Mouse (Mus musculus): ENCODE data around the gene Mkrn3.

Gene Mkrn3

DNA sequence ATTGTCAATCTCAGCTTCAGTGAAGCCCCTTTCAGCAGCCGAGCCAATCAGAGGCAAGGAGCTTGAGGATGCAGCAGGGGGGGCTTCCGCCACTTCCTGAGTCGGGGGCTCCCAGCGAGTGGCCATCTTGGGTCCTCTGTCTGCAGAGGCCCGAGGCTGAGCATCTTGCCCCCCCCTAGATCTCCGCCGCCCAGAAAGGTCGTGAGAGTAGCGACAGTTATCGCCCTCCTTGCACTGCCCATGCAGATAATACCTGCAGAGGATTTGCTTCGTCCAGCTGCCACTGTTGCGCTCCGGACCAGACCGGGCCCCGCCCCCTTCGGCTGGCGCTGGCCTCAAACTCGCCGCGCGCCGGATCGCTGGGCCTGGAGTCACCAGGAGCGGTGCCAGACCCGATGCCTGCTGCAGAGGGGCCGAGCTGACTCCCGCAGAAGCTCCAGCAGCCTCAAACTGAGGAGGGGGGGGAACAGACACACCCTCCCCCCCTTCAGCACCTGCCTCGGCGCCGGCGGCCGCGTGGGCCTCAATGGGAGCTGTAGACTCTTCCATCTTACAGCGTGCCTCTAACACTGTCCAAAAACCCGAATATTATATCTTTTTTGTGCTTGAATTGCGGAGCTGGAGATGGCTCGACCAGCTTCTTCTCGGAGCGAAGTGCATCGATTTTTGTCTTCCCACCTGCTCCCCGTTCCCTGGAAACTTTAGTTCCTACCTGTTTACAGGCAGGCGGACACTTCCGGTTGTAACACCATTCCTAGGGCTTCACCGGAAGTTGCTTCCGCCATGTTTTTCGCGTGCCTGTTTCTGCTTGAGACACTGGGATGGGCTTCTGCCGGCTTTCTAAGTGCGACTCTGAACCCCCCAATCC, at the start of gene Mkrn3:
TSS of gene Mkrn3 (minus strand) at position 647 of the 868 bp plus-strand sequence.
- no peak for ATAC-seq (ENCODE audit: low TSS enrichment)

DNA sequence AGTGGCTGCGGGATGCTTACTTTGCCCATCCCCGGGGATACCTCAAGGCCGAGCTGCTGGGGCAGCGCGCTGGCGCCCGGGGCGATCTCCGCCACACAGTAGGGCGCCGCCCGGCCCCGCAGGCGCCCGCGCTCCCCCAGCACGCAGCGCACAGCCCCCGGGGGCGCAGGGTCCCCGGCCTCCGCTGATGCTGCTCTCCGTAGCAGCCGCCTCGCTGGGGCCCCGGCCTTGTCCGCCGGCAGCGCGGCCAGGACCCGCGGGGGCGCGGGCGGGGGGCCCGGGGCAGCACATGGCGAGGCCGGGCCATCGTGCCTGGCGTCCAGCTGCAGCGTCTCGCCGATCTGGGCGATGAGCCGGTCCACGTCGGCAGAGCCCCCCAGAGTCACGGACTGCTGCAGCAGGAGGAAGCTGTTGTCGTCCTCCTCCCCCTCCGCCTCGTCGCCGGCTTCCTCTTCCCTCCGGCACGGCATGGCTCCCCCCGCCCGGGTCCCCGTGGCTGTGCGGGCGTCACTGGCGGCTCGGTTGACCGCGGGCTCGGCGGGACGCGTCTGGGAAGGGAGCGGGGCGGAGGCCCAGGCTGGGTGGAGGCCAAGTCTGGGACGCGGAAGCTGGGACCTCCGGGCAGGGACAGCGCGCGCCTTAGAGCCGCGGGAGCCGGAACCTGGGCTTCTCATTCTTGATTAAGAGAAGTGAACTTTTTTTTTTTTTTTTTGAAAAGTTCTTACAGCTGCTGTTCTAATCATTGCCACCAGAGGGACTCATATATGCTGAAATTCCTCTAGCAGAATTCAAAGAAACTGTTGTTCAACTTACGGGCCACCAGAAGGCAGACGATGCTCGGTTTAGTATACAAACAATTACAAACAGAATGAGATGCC, 44.2 kb upstream of the Mkrn3 start, which contains the start of gene Peg12:
TSS of gene Peg12 (minus strand) at position 633 of the 878 bp plus-strand sequence.
- ATAC-seq (ENCODE audit: low TSS enrichment) = no peak

- ATAC-seq (ENCODE audit: low TSS enrichment) = no peak
These were observed 43.3 kb upstream of the Mkrn3 start for GRCm38 (mm10) chr7:62463007-62463877.

- no peak for ATAC-seq (ENCODE audit: low TSS enrichment)
These were observed 42.5 kb upstream of the Mkrn3 start for GRCm38 (mm10) chr7:62462229-62463006.

DNA sequence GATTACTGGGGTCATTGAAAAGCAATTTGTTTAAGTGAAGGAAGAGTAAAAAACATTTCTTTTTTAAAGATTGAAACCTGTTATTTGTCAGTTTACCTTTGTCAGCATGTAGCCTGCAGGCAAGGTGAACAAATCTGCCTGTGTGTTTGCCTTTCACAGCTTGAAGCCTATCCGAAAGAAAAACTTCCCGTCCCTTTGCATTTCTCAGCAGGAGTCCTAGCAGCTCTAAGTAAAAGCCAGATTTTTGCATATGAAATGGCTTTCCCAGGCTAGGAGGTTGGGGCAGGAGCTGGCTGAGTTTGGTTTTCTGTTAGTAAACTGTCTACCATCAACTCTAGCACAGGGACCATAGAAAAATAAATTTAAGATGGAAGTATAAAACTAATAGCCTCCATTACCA, 32.4 kb upstream of the Mkrn3 start:
- no peak for ATAC-seq (ENCODE audit: low TSS enrichment)

DNA sequence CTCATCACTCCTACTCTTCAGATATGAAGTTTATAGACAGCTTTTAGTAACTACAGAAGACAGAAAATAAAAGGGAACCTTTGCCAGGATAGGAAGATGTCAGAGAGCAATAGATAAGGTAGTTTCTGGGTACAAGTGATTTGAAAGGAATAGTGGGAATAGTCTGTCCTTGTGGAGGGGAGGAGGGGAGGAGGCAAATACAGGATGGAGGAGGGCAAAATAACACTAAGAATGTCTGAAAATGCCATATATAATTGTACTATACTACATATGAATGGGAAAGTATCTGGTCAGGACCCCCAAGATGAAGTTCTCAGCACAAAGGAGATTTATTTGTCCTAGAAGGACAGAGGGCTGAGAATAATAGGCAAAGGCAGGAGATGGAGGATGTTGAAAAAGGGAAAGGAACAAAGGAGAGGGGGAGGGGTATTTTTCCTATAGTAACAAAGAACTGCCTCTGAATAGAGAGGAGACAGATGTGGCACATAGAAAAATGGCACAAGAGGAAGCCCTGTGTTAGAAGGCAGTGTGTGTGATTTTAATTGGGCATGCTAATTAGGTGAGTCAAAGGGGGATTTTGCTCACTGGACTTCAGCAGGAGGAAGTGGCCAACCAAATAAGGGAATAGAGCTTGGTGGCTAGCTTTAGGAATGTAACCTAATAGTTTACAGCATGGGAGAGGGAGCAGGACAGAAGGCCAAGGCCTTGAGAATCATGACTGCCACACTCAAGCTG, 25.7 kb upstream of the Mkrn3 start:
- ATAC-seq (ENCODE audit: low TSS enrichment) = no peak

GRCm38 (mm10) chr7:62436394-62436793, 16.5 kb upstream of the Mkrn3 start:
- ATAC-seq (ENCODE audit: low TSS enrichment) = no peak

GRCm38 (mm10) chr7:62433243-62433642, 13.3 kb upstream of the Mkrn3 start:
- no peak for ATAC-seq (ENCODE audit: low TSS enrichment)

- no peak for ATAC-seq (ENCODE audit: low TSS enrichment)
These were observed 8.4 kb upstream of the Mkrn3 start for GRCm38 (mm10) chr7:62428337-62428736.

- ATAC-seq (ENCODE audit: low TSS enrichment) = no peak
These were observed 3.3 kb upstream of the Mkrn3 start for GRCm38 (mm10) chr7:62423210-62423609.

- no peak for ATAC-seq (ENCODE audit: low TSS enrichment)
These were observed 627 bp upstream of the Mkrn3 start for GRCm38 (mm10) chr7:62420566-62420965.

DNA sequence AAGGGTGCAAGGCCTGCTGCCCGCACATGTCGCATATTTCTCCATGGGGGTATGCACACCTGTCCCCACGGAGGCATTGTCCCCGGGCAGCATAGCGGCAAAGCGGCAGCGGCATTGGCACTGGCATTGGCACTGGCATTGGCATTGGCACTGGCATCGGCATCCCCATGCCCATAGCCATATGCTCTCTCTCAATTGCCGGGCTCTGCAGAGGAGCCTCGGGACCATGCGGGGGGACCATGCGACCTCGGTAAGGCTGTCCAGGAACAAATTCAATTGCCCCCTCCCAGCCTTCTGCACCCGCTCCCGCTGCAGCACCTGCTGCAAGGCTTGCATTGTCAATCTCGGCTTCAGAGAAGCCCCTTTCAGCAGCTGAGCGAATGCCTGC, 840 bp downstream of the Mkrn3 start:
- ATAC-seq (ENCODE audit: low TSS enrichment) = no peak

- no peak for ATAC-seq (ENCODE audit: low TSS enrichment)
These were observed 1.6 kb downstream of the Mkrn3 start for GRCm38 (mm10) chr7:62418346-62418745.

GRCm38 (mm10) chr7:62416173-62416572, 3.8 kb downstream of the Mkrn3 start:
- no peak for ATAC-seq (ENCODE audit: low TSS enrichment)

DNA sequence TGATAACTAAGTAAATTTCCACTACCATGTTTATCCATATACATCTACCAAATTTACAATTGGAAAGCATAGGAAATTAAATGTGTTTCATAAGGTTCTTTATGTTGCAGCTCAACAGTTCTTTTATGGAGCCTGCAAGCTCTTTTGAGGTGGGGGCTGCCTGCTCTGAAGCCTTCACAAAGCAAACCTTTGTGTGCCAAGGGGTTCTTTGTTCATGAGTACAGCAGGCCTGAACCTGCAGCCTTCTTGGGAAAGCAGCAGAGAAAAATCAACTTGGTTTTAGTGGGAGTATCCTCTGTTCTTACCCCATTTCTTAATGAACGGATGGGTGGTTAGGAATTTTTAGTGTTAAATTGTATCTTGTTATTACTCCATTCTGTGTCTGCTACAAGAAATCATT, 4.7 kb downstream of the Mkrn3 start:
- ATAC-seq (ENCODE audit: low TSS enrichment) = no peak

DNA sequence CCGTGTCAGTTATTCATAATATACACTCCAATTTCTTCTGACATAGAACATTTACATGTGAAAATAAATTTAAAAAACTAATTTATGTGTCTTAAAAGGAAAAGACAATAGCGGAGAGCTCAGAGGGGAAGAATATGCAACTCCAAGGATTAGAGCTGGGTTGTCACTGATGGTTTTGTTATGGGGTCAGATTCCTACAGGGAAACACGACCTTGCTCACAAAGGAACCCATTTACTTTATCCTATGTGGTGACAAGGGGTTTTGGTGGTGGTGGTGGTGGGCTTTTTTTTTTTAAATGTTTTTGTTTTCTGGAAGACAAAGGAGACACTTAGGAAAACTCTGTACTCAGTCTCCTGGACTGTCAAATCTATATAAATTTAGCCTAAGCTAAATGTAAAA, 12.1 kb downstream of the Mkrn3 start:
- ATAC-seq (ENCODE audit: low TSS enrichment) = no peak

GRCm38 (mm10) chr7:62406573-62407050, 13.3 kb downstream of the Mkrn3 start:
- ATAC-seq (ENCODE audit: low TSS enrichment) = no peak

GRCm38 (mm10) chr7:62392202-62392601, 27.7 kb downstream of the Mkrn3 start:
- ATAC-seq (ENCODE audit: low TSS enrichment) = no peak

- ATAC-seq (ENCODE audit: low TSS enrichment) = no peak
These were observed 31.6 kb downstream of the Mkrn3 start for GRCm38 (mm10) chr7:62388291-62388690.

- peak; percentile 69; the same call in 1 of the 2 replicates for ATAC-seq (ENCODE audit: low TSS enrichment)
These were observed 37.5 kb downstream of the Mkrn3 start for GRCm38 (mm10) chr7:62382391-62382790.
